Mouse (Mus musculus): ENCODE measurements around the gene Mnd1.

Mnd1 gene

GRCm38 (mm10) chr3:84090982-84091381 lies 64.6 kb downstream of the Mnd1 start:
- DNase-seq (ENCODE audit: low read depth, low spot score), result peak; percentile 53

DNA sequence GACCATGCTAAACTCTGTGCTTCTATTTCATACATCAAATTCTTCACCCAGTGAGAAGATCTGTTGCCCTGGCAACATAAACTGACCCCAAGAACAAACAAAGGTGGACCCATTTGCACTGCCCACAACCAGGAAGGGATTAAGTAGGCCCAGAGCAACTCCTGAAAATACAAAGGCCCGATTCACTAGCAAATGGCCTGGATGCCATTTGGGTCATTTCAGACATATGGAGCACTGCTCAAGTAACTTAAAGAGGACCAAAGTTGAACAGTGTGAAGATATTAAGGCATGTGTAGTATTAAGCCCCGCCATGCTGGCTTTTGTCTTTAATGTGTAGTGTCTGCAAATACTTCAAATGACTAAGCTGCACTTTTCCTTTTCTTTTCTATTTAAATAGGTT lies 68.7 kb downstream of the Mnd1 start:
- DNase-seq (ENCODE audit: low read depth, low spot score), result no peak

DNA sequence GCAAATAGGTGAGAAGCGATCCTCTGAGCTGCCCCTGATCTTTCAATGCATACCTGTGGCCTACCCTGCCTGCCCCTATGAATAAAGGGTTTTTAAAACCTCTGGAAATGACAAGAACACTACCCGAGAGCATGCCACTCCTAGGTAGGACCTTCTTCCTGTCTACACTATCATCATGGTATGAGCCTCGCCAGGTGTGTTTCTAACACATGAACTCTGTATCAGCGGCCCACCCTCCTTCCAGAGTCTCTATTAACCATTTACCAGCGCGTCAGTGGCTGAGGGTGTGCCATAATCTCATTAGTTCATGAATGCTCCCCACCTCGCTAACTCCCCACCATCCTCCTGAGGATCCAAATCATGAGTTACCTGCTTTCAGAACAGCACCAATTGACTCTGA lies 69.2 kb downstream of the Mnd1 start:
- no peak for DNase-seq (ENCODE audit: low read depth, low spot score)

GRCm38 (mm10) chr3:84085429-84085828 lies 70.2 kb downstream of the Mnd1 start:
- no peak for DNase-seq (ENCODE audit: low read depth, low spot score)

DNA sequence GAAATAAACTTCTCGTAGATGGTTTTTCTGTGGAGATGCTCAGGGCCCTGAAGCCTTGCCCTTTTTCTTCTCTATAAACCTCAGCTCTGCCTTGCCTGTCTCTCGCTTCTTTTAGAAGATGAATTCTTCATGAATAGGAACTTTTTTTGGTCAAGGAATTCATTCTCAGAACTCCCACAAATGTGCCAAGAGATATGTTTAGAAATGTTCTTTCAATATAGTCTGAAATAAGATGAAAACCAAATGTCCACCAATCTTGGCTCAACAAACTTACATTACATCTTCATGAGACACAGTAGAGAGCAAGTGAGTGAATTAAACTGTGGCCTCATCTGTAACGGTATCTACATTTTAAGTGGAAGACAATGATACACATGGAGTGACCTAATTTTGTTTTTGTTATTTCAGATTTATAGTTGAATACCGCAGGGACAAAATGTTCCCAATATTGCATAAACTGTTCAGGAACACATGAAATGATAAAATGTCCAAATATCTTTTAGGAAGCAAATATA lies 74.3 kb downstream of the Mnd1 start:
- DNase-seq (ENCODE audit: low read depth, low spot score), result no peak

GRCm38 (mm10) chr3:84080074-84080473 lies 75.5 kb downstream of the Mnd1 start:
- DNase-seq (ENCODE audit: low read depth, low spot score), result no peak

DNA sequence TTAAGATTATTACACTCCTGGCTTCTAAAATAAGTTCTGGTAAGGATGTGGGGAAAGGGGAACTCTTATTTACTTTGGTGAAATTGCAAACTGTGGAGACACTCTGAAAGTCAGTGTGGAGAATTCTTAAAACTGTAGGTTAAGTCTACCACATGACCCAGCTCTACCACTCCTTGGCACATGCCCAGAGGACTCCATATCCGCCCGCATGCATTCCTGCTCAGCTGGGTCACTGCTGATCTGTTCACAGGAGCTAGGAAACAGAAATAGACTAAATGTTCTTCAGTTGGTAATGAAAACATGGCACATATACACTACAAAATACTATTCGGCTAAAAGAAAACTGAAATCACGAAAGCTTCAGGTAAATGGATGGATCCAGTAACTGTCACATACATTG lies 78.1 kb downstream of the Mnd1 start:
- no peak for DNase-seq (ENCODE audit: low read depth, low spot score)

DNA sequence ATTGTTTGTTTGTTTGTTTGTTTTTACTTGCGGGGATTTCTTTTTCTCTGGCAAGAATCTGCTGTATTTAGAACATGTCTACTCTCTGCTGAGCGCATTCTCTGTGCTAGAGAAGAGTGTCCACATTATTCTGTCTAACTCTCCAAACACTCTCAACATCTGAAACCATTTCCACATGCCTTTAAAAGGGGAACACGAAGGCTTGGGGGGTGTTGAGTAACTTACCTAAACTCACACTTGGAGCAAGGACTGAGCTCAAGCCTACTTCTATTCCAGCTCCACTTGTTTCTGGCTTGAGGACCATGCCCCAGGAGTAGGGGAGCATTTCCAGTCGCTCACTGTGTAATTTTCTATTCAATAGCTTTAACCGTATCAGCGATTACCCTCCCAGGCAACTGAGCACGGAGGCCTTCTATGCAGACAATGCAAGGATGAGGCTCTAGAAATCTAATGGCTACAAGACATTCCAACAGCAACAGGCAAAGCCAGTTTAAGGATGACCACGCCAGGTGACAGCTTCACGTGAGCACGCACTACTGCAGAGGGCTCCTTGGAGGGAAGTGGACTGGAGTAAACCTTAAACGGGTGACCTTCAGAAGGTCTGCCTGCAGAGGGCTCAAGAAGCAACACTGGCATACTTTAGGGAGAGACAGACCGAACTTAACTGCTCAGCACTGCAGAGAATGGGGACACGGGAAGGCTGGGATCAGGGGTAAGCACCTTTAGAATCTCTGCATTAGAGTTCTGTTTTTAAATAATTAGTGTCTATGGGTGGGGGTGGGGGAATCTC lies 78.8 kb downstream of the Mnd1 start:
- DNase-seq (ENCODE audit: low read depth, low spot score), result no peak

DNA sequence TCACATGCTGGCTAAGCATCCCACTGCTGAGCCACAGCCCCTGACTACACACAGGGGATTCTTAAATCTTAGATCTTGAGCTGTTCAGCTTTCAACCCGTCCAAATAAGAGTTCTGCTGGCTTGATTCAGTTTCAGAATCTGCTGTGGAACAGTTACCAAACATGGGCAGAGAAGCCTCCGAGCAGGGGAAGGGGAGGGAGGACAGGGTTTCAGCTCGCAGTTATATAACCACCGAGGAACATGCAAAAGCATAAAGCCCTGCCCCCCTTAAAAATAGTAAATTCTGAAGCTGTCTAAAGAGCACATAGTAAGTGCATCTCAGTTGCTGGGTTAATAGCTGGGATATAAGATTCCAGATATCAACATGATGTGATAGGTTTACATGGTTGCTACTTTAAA lies 80.1 kb downstream of the Mnd1 start:
- DNase-seq (ENCODE audit: low read depth, low spot score), result no peak

DNA sequence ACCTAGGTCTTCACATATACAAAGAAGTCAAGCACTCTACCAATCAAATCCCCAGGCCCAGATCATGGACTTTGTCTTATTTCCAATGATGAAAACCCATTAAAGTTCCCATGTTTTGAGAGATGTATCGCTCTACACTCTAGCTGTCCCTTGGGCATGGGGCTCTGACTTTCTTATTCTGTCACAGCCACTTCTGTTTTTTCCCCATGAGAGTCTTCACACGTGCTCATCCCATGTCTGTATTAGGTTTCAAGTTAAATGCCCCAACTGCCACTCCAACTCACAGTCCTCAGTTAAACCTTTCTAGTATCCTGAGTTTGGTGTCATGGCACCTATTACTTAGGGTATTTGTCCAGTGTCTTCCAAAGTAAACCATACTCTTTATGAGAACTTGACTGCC lies 80.8 kb downstream of the Mnd1 start:
- DNase-seq (ENCODE audit: low read depth, low spot score), result no peak

GRCm38 (mm10) chr3:84071641-84072040 lies 83.9 kb downstream of the Mnd1 start:
- peak; percentile 64 for DNase-seq (ENCODE audit: low read depth, low spot score)

DNA sequence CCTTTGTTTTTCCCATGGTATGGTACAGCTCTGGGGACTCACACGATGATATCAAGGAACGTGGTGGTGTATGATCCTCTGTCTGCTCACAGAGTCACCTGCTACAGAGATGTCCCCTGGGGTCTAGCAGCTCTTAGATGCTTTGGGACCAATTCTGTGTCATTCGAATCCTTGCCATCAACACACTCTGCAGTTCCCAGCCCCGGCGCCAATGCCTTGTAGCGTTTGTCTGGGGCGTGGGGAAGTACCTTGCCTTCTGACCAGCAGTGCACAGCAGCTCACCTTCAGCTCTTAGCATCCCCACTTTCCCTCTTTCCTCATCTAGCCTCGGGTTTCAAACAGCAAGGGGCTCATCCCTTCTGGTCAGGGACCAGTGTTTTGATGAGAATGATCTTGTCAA lies 84.8 kb downstream of the Mnd1 start:
- DNase-seq (ENCODE audit: low read depth, low spot score), result no peak

DNA sequence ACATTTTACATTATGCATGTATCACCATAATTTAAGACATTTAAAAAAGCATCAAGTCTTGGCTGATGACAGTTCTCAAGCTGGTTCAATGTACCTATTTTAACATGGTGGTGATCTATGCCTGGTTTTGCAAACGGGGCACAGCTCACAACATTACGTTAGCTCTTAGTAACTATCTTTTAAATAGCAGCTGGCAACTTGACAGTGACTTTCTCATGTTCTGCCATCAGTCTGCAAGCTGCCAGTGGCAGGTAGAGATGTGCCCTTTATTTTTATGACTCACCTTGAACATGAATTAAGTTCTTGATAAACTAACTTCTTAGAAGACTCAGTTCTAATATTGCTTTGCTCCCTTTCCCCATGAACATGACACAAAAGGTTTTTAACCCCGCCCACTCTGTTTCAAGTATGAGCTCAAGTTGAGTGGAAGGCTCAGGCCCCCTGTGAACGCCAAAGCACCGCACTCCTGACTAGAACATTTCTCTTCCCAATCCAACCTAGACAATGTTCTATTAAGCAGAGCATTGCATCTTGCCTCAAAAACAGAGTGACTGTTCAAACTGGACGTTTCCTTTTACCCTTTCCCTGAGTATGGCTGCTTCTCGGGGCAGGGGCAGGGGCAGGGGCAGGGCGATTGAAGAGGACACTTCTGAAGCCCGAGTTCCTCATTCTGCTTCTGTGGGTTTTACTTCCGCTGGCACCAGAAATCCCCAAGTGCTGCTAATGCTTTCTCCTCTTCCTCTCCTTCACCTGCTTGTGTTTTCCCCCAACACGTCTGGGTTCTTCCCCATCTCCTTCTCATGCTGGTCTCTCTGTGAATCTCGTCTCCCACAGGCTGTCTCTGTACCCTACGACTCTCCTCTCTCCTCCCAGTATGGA lies 86.5 kb downstream of the Mnd1 start:
- no peak for DNase-seq (ENCODE audit: low read depth, low spot score)

DNA sequence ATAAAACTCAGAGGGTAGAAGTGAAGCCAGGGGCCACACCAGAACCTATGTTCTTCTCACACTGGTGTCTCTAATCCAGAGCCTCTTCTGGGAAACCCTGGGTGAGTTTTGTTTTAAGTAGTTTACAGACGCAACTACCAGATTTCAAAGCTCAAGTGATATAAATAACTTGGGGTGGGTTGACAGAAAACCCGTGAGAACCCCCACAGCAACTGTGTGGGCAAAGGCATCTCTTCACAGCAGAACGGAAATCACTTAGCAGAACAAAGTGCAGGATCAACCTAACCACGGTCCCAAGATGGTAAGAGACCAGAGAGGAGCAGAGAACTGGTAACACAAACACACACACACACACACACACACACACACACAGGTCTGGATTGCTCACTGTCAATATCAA lies 89.8 kb downstream of the Mnd1 start:
- no peak for DNase-seq (ENCODE audit: low read depth, low spot score)

GRCm38 (mm10) chr3:84063369-84063914 lies 92.1 kb downstream of the Mnd1 start:
- DNase-seq (ENCODE audit: low read depth, low spot score), result no peak

GRCm38 (mm10) chr3:84061523-84062453 lies 93.8 kb downstream of the Mnd1 start:
- DNase-seq (ENCODE audit: low read depth, low spot score), result no peak

- DNase-seq (ENCODE audit: low read depth, low spot score), result no peak
Observed at GRCm38 (mm10) chr3:84060946-84061345, 94.6 kb downstream of the Mnd1 start.

DNA sequence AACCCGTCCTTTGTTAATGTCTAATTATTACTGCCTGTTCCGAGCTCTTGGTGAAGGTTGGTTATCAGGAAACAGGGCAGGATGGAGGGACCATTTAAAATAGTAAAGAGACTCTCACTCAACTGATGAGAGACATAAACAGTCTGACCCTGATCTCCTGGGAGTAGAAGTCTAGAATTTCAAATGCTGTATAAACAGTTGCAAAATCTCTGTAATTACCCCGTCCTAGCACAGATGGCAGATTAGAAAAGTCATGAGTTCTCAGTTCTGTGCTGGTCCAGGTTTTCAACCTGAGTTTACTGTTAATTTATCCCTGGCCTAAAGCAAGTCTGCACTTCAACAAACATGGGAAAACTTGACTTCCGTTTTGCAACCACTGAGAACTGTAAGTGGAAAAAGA lies 95.5 kb downstream of the Mnd1 start:
- DNase-seq (ENCODE audit: low read depth, low spot score), result no peak

- DNase-seq (ENCODE audit: low read depth, low spot score), result no peak
Observed at GRCm38 (mm10) chr3:84059676-84060075, 95.9 kb downstream of the Mnd1 start.

DNA sequence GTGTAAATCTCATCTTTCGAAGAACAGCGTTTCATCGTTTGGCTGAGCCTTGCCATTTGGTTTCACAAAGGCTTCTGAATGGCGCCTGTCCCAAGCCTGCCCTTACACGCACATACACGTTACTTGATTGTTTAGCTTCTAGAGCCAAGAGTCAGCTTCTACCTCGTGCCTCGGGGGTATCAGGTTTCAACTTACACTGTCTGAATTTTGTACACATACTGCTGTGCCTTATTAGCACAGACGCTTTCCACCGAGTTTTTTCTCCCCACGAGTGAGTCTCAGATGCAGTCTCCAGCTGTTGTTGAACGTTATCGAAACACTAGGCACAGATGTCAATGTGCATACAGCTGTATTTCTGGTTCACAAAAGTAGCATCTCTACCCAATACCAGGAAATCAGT lies 96.3 kb downstream of the Mnd1 start:
- DNase-seq (ENCODE audit: low read depth, low spot score), result no peak

DNA sequence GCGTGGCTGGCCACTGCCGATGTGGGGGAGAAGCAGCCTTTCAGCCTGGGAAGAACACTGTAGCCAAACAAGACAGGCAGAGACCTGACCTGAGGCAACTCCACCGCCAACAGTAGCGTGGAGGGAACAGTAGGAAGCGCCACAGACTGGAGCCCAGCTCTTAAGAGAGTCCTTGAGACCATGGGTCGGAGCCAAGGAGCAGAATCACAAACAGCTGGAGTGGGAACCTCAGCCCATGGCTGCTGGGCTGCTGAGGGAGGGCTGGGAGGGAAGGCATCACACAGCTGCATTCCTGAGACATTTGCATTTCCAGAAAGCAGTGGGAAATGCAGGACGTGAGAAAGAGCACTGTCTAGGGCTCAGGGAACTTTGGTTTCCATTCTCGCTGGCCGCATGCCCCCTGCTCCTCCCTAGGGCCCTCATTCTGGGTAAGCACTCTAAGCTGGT lies 106.8 kb downstream of the Mnd1 start:
- DNase-seq (ENCODE audit: low read depth, low spot score), result peak; percentile 45
